Mouse (Mus musculus) hindbrain, embryonic 12.5 days (tissue): ENCODE results near the gene Hfm1. TPM values are rescaled to one million over a fixed set of nuclear protein-coding genes. Genes with fewer than 3 reads are reported as not detected.
A peak's percentile ranks its signal among the peaks of the same experiment; 100 is the strongest.

Source experiments
- ATAC-seq: fragments of 200-750 bp; cut with Nextera tagmentation; 2 replicates; pipeline ENCODE4 v1.8.0; 2017; ENCODE audit warnings: moderate TSS enrichment; ENCODE audit not compliant: low FRiP score
- H3K27ac ChIP-seq: fragments of 300-500 bp; sonication (generic); 2 replicates; pipeline ENCODE4 v1.5.1; 2016; ENCODE audit warnings: mild to moderate bottlenecking
- H3K27me3 ChIP-seq: fragments of 300-500 bp; sonication (generic); 2 replicates; pipeline ENCODE4 v1.6.1; 2016; ENCODE audit warnings: mild to moderate bottlenecking
- H3K36me3 ChIP-seq: fragments of 300-500 bp; sonication (generic); 2 replicates; pipeline ENCODE4 v1.6.1; 2016; ENCODE audit warnings: mild to moderate bottlenecking
- H3K4me1 ChIP-seq: fragments of 300-500 bp; sonication (generic); 2 replicates; pipeline ENCODE4 v1.6.1; 2016
- H3K4me2 ChIP-seq: fragments of 300-500 bp; sonication (generic); replicated peaks from 2 replicates; pipeline ENCODE4 v1.6.1; 2016; ENCODE audit warnings: mild to moderate bottlenecking
- H3K4me3 ChIP-seq: fragments of 300-500 bp; sonication (generic); 2 replicates; pipeline ENCODE4 v1.5.1; 2016; ENCODE audit warnings: mild to moderate bottlenecking
- H3K9ac ChIP-seq: fragments of 300-500 bp; sonication (generic); 2 replicates; pipeline ENCODE4 v1.6.1; 2016; ENCODE audit warnings: mild to moderate bottlenecking, moderate library complexity
- H3K9me3 ChIP-seq: fragments of 300-500 bp; sonication (generic); replicated peaks from 2 replicates; pipeline ENCODE4 v1.6.1; 2016; ENCODE audit warnings: mild to moderate bottlenecking
- WGBS: fragments of 180-500 bp; shearing (Covaris S2); methylation state at CpG from one replicate; pipeline ENCODE4 v1.1.7; 2016; 5-methylcytosine and 5-hydroxymethylcytosine counted together
- microRNA-seq: library from miRNA; unstranded; fragments of <30 nt; microRNA quantifications from one replicate; pipeline ENCODE4, GENCODE M21; 2017
- polyA plus RNA-seq: library from polyadenylated mRNA; unstranded; fragments of >200 nt; fragmentation: Nextera tagmentation; extraction: Ambion mirVana; gene quantifications from 2 replicates; pipeline ENCODE4 v1.2.1, GENCODE M21; 2016

Hfm1 gene
- polyA plus RNA-seq, 1 experiment from 2014 or later, result 6.7 TPM

DNA sequence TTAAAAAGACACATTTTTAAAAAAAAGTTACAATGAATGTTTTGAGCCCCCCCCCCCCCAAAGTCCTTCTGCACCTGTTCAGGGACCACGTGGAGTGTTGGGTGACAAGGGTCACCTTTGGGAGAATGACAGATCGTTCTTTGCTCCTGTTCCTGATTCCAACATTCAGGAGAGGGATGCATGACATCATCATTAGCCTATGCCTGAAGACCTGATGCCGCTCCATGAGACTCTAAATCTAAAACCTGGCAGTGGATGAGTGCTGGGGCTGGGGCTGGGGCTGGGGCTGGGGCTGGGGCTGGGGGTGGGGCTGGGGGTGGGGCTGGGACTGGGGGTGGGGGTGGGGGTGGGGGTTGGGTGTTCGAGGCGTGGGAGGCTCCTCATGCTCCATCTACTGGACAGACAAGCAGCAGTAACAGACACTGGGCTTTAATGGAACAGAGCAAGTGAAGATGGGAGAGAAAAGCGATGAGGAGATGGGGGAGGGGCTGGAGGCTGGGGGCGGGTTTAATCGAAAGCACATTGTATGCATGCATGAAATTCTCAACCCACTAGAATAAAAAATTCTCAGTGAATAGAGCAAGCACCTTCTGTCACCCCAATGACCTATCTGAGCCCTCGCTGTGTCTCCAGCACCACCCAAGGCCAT is 124.8 kb downstream of the Hfm1 start:
- no peaks in the 10 kb centered on the region for H3K9me3 ChIP-seq
- no peaks in the 10 kb centered on the region for H3K36me3 ChIP-seq
- peaks cover 7% of the 10 kb centered on the region for H3K27me3 ChIP-seq
- H3K27ac ChIP-seq, result no peak overlapping the region
- H3K4me1 ChIP-seq, result peaks cover 9% of the 10 kb centered on the region
- WGBS, result 21% methylated on average over 9 of the region's 9 CpGs
- no peak overlapping the region for H3K9ac ChIP-seq
- peak; percentile 41 for ATAC-seq
- no peak overlapping the region for H3K4me3 ChIP-seq
- peak overlapping the region; percentile 57; the same call in 1 of the 2 replicates for H3K4me2 ChIP-seq

DNA sequence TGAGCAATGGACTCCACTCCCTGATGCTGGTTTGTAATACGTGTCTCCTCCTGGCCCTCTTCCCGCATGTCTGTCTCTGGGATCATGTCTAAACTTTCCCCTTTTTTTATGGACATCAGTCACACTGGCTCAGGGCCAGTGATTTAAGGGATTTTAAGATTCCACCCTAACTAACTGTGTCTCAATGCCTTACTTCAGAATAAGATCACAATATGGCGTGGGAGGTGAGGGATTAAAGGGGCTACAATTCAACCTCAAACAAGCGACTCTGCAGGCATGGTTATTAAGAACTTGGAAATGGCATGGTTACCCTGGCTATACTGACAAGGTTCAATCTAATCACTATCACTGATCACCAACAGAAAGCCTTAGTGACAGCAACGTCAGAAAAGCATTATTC is 128.2 kb downstream of the Hfm1 start:
- peaks cover 7% of the 10 kb centered on the region for H3K27me3 ChIP-seq
- no peak for ATAC-seq
- H3K4me1 ChIP-seq, result peaks cover 9% of the 10 kb centered on the region
- H3K9ac ChIP-seq, result no peak overlapping the region
- no peak overlapping the region for H3K27ac ChIP-seq
- no peaks in the 10 kb centered on the region for H3K9me3 ChIP-seq
- no peak overlapping the region for H3K4me2 ChIP-seq
- 83% methylated on average over 5 of the region's 5 CpGs for WGBS
- no peak overlapping the region for H3K4me3 ChIP-seq
- no peaks in the 10 kb centered on the region for H3K36me3 ChIP-seq

DNA sequence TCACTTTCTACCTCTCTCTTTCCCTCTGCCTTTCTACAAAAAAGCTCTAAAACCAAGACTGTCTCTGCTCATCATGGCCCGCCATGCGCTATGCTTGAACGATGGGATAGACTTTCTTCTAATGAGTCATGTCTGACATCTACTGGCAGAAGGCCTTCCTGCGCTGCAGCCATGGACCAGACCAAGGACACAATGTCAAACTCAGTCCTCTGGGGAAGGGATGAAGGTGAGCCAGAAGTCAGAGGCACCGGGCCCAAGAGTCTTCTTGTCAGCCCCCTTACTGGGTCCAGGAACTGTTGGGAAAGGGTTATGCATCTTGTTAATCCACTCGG is 134.9 kb downstream of the Hfm1 start:
- Histone ChIP-seq H3K4me1 (no peaks in the 10 kb centered on the region), H3K27me3 (0 out of 2 replicates have a peak, but pooled peaks cover 5% of the 10 kb centered on the region), H3K4me3 (no peak overlapping the region), H3K9me3 (no peaks in the 10 kb centered on the region), H3K27ac (no peak overlapping the region), H3K4me2 (no peak overlapping the region), H3K36me3 (no peaks in the 10 kb centered on the region), H3K9ac (no peak overlapping the region)
- WGBS, result 19% methylated on average over 6 of the region's 6 CpGs
- peak; percentile 61; the same call in 1 of the 2 replicates for ATAC-seq

DNA sequence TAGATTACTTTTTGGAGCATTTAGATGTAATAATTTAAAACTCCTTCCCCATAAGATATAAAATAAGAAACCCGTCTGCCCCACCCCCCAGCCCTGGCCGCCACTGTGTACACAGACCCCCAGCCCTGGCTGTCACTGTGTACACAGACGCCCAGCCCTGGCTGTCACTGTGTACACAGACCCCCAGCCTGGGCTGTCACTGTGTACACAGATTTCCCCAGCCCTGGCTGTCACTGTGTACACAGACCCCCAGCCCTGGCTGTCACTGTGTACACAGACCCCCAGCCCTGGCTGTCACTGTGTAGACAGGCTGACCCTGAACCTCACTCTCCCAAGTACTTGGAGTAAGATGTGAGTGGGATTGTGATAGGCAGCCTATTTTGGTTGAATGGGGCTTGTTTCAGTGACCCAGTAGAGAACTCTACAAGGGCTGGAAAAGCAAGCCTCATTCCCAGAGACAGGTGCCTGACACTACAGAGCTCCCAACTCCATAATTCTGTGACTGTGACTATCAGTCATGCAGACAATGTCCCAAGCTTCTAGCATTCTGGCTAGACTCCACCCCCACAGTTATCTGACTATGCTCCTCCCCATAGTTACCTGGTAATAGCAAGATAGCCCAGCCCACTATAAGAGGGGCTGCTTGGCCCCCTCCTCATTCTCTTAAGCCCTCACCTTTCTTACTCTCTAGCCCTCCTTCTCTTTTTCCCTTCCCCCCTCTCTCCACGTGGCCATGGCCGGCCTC is 135.5 kb downstream of the Hfm1 start:
- H3K9ac ChIP-seq, result no peak overlapping the region
- H3K4me3 ChIP-seq, result no peak overlapping the region
- WGBS, result 38% methylated on average over 5 of the region's 5 CpGs
- no peaks in the 10 kb centered on the region for H3K4me1 ChIP-seq
- H3K27ac ChIP-seq, result no peak overlapping the region
- H3K36me3 ChIP-seq, result no peaks in the 10 kb centered on the region
- no peak overlapping the region for H3K4me2 ChIP-seq
- 0 out of 2 replicates have a peak, but pooled peaks cover 5% of the 10 kb centered on the region for H3K27me3 ChIP-seq
- no peak for ATAC-seq
- H3K9me3 ChIP-seq, result no peaks in the 10 kb centered on the region

Small RNA genes lying within 50 kb of the gene (microRNA-seq; reads per million reads assigned to microRNA genes)
- gene Gm27527, result not detected

Other genes with a start within 250 kb of the Hfm1 start
- gene Zfp644, start 229.0 kb downstream of the Hfm1 start, polyA plus RNA-seq, result 79.2 and 82.9 TPM in 2 replicates
- 43.3 and 44.7 TPM in 2 replicates for gene Cdc7, start 38.0 kb upstream of the Hfm1 start, polyA plus RNA-seq